Mouse (Mus musculus) forebrain, embryonic 13.5 days (tissue): ENCODE data around the gene Foxo6. TPM values are rescaled to one million over a fixed set of nuclear protein-coding genes. Genes with fewer than 3 reads are reported as not detected.
A peak's percentile ranks its signal among the peaks of the same experiment; 100 is the strongest.

Experiments
- ATAC-seq: fragments of 200-750 bp; cut with Nextera tagmentation; 2 replicates; pipeline ENCODE4 v1.8.0; 2017
- H3K27ac ChIP-seq: fragments of 300-500 bp; sonication (generic); 2 replicates; pipeline ENCODE4 v1.5.1; 2015; ENCODE audit warnings: inconsistent platforms, mild to moderate bottlenecking, moderate library complexity
- H3K27me3 ChIP-seq: fragments of 300-500 bp; sonication (generic); 2 replicates; pipeline ENCODE4 v1.6.1; 2015; ENCODE audit warnings: mild to moderate bottlenecking, inconsistent platforms
- H3K36me3 ChIP-seq: fragments of 300-500 bp; sonication (generic); 2 replicates; pipeline ENCODE4 v1.6.1; 2015; ENCODE audit warnings: mild to moderate bottlenecking, inconsistent platforms; ENCODE audit not compliant: poor library complexity, severe bottlenecking
- H3K4me1 ChIP-seq: fragments of 300-500 bp; sonication (generic); 2 replicates; pipeline ENCODE4 v1.6.1; 2015; ENCODE audit warnings: inconsistent platforms
- H3K4me2 ChIP-seq: fragments of 300-500 bp; sonication (generic); 2 replicates; pipeline ENCODE4 v1.6.1; 2015; ENCODE audit warnings: inconsistent platforms, mild to moderate bottlenecking, moderate library complexity
- H3K4me3 ChIP-seq: fragments of 300-500 bp; sonication (generic); 2 replicates; pipeline ENCODE4 v1.5.1; 2015; ENCODE audit warnings: mild to moderate bottlenecking, inconsistent platforms
- H3K9ac ChIP-seq: fragments of 300-500 bp; sonication (generic); 2 replicates; pipeline ENCODE4 v1.6.1; 2015; ENCODE audit warnings: mild to moderate bottlenecking, inconsistent platforms
- H3K9me3 ChIP-seq: fragments of 300-500 bp; sonication (generic); replicated peaks from 2 replicates; pipeline ENCODE4 v1.6.1; 2016; ENCODE audit warnings: inconsistent platforms
- WGBS: fragments of 180-500 bp; shearing (Covaris S2); methylation state at CpG from one replicate; pipeline ENCODE4 v1.1.7; 2015; 5-methylcytosine and 5-hydroxymethylcytosine counted together
- polyA plus RNA-seq: library from polyadenylated mRNA; unstranded; fragments of >200 nt; fragmentation: Nextera tagmentation; extraction: Ambion mirVana; gene quantifications from 2 replicates; pipeline ENCODE4 v1.2.1, GENCODE M21; 2015

Gene Foxo6
- 3.1 and 3.8 TPM in 2 replicates for polyA plus RNA-seq

DNA sequence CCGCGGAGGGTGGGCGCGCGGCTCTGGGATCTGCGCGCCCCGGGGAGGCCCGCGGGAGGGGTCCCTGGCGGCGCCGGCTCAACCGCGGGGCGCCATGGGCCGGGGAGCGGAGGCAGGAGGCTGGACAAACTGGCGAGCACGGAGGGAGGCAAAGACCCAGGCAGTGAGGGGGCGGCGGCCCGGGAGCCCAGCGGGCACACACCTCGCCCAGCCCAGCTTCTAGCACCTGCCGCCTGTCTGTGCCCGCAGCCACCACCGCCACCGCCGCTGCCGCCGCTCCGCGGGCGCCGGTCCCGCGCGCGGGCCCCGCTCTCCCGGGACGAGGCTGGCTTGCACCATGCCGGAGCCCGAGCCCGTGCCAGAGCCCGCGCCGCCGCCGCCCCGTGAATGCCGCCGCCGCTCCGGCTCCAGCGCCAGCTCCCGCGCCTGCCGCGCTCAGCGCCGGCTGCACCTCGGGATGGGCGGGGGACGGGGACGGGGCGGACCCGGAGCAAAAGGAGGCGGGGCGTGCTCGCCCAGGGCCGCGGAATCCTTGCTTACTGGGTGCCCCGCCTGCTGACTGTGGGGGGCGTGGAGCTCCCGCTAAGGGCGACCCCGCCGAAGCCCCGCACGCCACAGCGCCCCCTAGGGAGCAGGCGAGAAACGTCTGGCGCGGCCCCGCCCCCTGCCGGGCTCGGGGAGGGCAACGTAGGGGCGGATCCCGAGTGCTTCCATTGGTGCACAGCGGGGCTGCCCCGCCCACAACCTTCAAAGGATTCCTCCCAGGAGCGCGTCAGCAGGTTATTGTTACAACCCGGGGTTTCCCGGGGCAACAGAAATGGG lies at the start of gene Foxo6:
Gene Foxo6, minus strand, starts transcription at position 60 of the 822 bp plus-strand sequence.
- peak within 1 kb of the TSS; percentile 92 for H3K4me2 ChIP-seq
- H3K4me1 ChIP-seq = peaks cover 59% of the 10 kb centered on the region
- peak within 1 kb of the TSS; percentile 97 for H3K9ac ChIP-seq
- no peaks in the 10 kb centered on the region for H3K9me3 ChIP-seq
- under 1% methylated on average over 75 of the region's 99 CpGs for WGBS
- H3K36me3 ChIP-seq = no peaks in the 10 kb centered on the region
- ATAC-seq = peak; percentile 82
- H3K27ac ChIP-seq = peak within 1 kb of the TSS; percentile 90
- peaks cover 19% of the 10 kb centered on the region for H3K27me3 ChIP-seq
- peak within 1 kb of the TSS; percentile 91 for H3K4me3 ChIP-seq

DNA sequence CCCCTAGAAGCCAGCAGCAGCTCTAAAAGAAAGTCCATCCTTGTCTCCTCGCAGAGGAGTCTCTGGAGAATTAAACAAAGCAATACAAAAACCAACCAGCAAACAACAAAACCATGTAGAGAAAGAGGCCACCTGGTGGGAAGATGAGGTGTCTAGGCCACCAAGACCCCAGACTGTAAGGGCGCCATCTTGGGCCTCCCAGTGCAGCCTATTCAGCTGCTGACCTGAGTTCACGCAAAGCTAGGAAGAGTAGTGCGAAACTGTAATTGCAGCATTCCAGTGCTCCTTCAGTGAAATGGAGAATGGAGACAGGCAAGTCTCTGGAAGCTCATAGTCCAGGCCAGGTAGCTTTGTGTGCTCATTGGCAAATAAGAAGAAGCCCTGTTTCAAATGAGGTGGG lies 47.2 kb upstream of the Foxo6 start:
- no peaks in the 10 kb centered on the region for H3K9me3 ChIP-seq
- no peak overlapping the region for H3K4me3 ChIP-seq
- 92% methylated on average over 4 of the region's 4 CpGs for WGBS
- no peak overlapping the region for H3K4me2 ChIP-seq
- H3K27ac ChIP-seq = no peak overlapping the region
- H3K9ac ChIP-seq = no peak overlapping the region
- no peaks in the 10 kb centered on the region for H3K27me3 ChIP-seq
- H3K36me3 ChIP-seq = no peaks in the 10 kb centered on the region
- H3K4me1 ChIP-seq = peaks cover 21% of the 10 kb centered on the region
- ATAC-seq = no peak

DNA sequence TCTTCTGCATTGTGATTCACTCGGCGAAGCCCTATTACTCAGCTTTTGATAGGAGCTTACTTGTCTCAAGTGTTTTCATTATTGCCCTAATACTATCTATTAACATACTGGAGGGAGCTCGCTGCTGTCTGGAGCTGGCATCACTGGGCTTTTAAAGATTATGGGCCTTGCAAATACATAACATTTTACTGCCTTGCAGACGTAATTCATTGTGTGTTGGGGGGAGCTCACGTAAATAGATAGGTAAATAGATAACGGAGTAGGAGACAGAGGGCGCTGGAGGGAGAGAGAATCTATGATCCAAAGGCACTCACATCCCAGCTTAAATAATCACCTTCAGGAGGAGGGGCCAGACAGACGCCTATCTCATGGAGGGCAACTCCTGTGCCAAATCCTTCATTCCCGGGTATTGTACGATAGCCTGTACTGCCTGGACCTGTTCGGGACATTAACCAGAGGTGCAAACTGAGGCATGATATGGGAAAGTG lies 45.8 kb upstream of the Foxo6 start:
- no peaks in the 10 kb centered on the region for H3K36me3 ChIP-seq
- ATAC-seq = peak; percentile 84
- H3K27me3 ChIP-seq = no peaks in the 10 kb centered on the region
- H3K9me3 ChIP-seq = no peaks in the 10 kb centered on the region
- peak overlapping the region; percentile 39 for H3K4me2 ChIP-seq
- H3K9ac ChIP-seq = peak overlapping the region; percentile 21; the same call in 1 of the 2 replicates
- H3K27ac ChIP-seq = peak overlapping the region; percentile 88
- H3K4me1 ChIP-seq = peaks cover 21% of the 10 kb centered on the region
- WGBS = 12% methylated on average over 11 of the region's 11 CpGs
- no peak overlapping the region for H3K4me3 ChIP-seq

DNA sequence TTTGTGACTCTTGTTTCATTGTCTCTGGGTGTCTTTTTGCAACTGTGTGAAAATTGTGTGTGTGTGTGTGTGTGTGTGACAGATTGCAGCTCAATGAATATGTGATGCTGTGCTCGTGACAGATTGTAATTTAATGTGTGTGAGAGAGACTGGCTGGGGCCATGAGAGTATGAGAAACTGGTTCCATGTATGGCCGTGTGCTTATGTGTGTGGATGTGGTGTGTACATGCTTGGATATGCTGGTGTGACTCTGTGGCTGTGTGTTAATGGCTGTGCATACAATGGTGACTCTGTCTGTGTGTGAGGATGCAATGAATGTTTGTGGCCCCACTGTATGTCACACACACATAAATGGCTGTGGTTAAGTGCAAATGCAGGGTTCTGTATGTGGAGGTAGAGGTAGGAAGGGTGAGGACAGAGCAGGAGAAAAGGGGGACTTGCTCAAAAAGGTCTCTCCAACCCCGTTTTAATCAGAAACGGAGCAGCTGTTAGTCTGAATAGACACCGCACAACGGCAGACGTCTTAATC lies 45.3 kb upstream of the Foxo6 start:
- no peak overlapping the region; the same call in 1 of the 2 replicates for H3K9ac ChIP-seq
- H3K4me2 ChIP-seq = peak overlapping the region; percentile 39
- no peak overlapping the region for H3K4me3 ChIP-seq
- no peaks in the 10 kb centered on the region for H3K27me3 ChIP-seq
- no peaks in the 10 kb centered on the region for H3K9me3 ChIP-seq
- H3K27ac ChIP-seq = peak overlapping the region; percentile 88
- 15% methylated on average over 7 of the region's 7 CpGs for WGBS
- H3K36me3 ChIP-seq = no peaks in the 10 kb centered on the region
- ATAC-seq = peak; percentile 73
- H3K4me1 ChIP-seq = peaks cover 21% of the 10 kb centered on the region

DNA sequence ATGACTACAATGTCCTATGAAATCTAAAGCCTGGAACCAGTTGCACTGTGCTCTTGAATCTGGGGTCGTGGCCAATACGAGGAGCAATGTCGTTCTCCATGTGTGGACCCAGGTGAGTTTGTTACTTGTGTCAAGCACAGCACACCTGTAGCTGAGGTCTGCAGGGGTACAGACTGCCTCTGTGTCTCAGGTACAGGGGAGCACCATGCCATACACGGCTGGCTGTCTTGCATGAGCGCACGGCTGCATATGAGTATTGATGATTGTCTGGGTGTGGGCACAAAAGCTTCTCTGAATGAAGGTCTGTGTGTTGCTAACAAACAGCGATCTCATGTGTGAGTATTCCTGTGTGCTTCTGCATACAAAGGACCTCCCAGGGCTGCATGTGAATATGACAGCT lies 44.8 kb upstream of the Foxo6 start:
- Histone ChIP-seq H3K27me3 (no peaks in the 10 kb centered on the region), H3K36me3 (no peaks in the 10 kb centered on the region), H3K9ac (no peak overlapping the region), H3K4me3 (no peak overlapping the region), H3K9me3 (no peaks in the 10 kb centered on the region), H3K4me1 (peaks cover 21% of the 10 kb centered on the region), H3K27ac (peak overlapping the region; percentile 88), H3K4me2 (no peak overlapping the region)
- WGBS = 76% methylated on average over 7 of the region's 7 CpGs
- peak; percentile 42; the same call in 1 of the 2 replicates for ATAC-seq

DNA sequence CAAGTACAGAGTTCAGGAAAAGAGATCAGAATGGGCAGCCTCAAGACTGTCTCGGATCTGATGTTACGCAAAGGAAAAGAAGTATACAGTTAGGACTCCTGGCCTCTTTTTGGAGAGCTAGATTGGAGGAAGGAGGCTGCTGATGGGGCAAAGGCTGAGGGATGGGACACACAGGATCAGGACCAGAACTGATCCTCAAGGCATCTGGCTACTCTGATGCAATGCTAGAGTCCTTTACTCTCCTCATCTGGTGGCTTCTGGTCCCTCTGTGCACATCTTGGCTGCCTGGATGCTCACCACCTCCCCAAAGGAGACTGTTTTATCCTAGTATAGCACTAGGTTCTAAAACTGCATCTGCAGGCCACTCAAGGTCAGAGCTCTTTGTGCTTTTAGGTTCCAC lies 44.4 kb upstream of the Foxo6 start:
- peaks cover 23% of the 10 kb centered on the region for H3K4me1 ChIP-seq
- ATAC-seq = no peak
- H3K4me3 ChIP-seq = no peak overlapping the region
- 98% methylated on average over 2 of the region's 2 CpGs for WGBS
- H3K27me3 ChIP-seq = no peaks in the 10 kb centered on the region
- no peaks in the 10 kb centered on the region for H3K9me3 ChIP-seq
- H3K27ac ChIP-seq = no peak overlapping the region
- H3K9ac ChIP-seq = no peak overlapping the region
- no peaks in the 10 kb centered on the region for H3K36me3 ChIP-seq
- H3K4me2 ChIP-seq = no peak overlapping the region

DNA sequence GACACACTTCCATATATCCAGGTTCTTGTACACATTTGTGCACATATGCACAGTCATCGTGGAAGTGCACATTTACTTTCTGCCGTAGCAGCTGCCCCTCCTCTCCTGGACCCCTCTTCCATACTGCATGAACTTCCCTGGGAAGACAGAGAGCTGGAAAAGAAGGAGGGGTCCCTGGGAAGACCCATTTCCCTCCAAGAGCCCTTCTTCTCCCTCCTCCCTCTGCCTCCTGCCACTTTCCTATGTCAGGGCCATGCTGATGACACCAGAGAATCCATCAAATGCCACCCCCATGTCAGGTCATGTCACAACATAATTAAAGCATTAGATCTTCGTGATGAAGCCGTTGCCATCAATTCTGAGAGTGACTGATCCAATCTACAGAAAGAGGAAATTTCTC lies 38.6 kb upstream of the Foxo6 start:
- no peak overlapping the region for H3K9ac ChIP-seq
- no peak overlapping the region for H3K4me3 ChIP-seq
- H3K27ac ChIP-seq = no peak overlapping the region
- no peaks in the 10 kb centered on the region for H3K36me3 ChIP-seq
- H3K4me2 ChIP-seq = no peak overlapping the region
- 78% methylated on average over 4 of the region's 4 CpGs for WGBS
- ATAC-seq = no peak
- peaks cover 6% of the 10 kb centered on the region; the same call in 1 of the 2 replicates for H3K4me1 ChIP-seq
- H3K27me3 ChIP-seq = no peaks in the 10 kb centered on the region
- H3K9me3 ChIP-seq = no peaks in the 10 kb centered on the region

DNA sequence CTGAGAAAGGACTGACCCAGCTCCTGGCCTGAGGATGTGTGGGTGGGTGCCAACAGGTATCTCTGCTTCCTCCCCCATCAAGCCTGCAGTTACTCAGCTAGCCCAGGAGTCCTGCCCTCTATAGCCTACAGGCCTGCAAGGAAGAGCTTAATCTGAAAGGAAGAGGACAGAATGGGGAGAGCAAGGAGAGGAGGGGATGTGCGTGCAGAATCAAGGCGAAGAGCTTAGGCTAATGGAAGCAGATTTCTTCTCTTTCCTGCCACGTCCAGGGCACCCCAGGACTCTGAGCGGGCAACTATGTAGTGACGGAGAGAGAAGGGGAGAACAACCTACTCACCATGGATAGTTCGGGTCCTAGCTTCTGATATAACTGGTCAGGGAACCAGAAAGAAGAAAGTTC lies 37.9 kb upstream of the Foxo6 start:
- Histone ChIP-seq H3K4me1 (peaks cover 6% of the 10 kb centered on the region; the same call in 1 of the 2 replicates), H3K4me2 (no peak overlapping the region), H3K9ac (no peak overlapping the region), H3K27me3 (no peaks in the 10 kb centered on the region), H3K9me3 (no peaks in the 10 kb centered on the region), H3K4me3 (no peak overlapping the region), H3K27ac (no peak overlapping the region), H3K36me3 (no peaks in the 10 kb centered on the region)
- no peak for ATAC-seq
- 80% methylated on average over 5 of the region's 6 CpGs for WGBS

DNA sequence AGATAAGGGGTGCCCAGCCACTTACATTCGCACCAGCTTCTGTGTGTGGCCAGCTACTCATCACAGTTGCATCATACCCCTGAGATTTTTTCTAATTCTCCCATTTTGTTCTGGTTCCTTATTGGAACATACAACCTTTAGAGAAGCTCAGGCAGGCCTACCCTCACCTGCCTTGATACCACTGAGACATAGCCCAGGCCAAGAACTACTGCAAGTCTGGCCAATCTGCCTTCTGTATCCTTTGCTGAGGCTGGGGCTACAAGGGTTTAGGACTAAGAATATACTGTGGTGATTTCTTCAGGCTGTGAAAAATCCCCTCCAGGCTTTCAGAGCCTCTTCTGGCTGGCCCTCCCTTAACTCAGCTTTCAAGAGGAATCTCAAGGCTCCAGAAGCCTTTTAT lies 36.7 kb upstream of the Foxo6 start:
- no peaks in the 10 kb centered on the region for H3K36me3 ChIP-seq
- H3K4me3 ChIP-seq = no peak overlapping the region
- no peak overlapping the region for H3K27ac ChIP-seq
- no peak overlapping the region for H3K4me2 ChIP-seq
- ATAC-seq = no peak
- H3K27me3 ChIP-seq = no peaks in the 10 kb centered on the region
- no peak overlapping the region for H3K9ac ChIP-seq
- no peaks in the 10 kb centered on the region for H3K9me3 ChIP-seq
- 91% methylated on average over 1 of the region's 1 CpGs for WGBS
- peaks cover 6% of the 10 kb centered on the region; the same call in 1 of the 2 replicates for H3K4me1 ChIP-seq

DNA sequence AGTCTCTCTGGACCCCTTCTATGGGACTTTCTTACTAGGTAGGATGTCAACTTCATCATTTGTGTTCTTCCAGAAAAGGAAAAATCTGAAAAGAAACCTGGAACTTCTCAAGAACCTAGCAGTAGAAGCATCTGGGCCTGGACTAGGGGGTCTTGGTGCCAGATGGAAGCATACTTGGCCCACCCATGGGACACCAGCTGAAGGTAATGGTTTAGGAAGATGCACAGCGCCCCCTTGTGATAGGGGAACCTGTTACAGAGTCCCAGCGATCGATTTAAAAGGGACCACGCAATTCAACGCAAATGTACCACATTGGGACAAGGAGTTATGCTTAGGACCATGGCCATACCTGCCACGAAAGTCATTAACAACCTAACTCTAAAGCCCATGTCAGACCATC lies 36.0 kb upstream of the Foxo6 start:
- Histone ChIP-seq H3K4me1 (peaks cover 6% of the 10 kb centered on the region; the same call in 1 of the 2 replicates), H3K4me2 (no peak overlapping the region), H3K4me3 (no peak overlapping the region), H3K9ac (no peak overlapping the region), H3K9me3 (no peaks in the 10 kb centered on the region), H3K27ac (no peak overlapping the region), H3K36me3 (no peaks in the 10 kb centered on the region), H3K27me3 (no peaks in the 10 kb centered on the region)
- 30% methylated on average over 6 of the region's 6 CpGs for WGBS
- ATAC-seq = no peak

DNA sequence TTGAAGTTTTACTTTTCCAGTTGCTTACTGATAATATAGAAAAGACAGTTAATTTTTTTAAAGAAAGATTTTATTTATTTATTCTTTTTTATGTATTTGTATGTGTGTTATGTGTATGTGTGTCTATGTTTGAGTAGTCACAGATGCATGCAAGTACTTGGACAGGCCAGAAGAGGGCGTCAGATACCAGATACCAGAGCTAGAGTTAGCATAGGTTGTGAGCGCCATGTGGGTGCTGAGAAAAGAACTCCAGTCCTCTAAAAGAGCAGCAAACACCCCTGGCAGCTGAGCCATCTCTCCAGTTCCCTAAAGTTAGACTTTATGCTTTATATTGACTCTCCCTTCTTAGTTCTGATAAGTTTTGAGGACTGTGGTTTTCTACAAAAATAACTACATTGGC lies 30.4 kb upstream of the Foxo6 start:
- no peaks in the 10 kb centered on the region for H3K36me3 ChIP-seq
- H3K27ac ChIP-seq = no peak overlapping the region
- no peak overlapping the region for H3K4me3 ChIP-seq
- no peak overlapping the region for H3K9ac ChIP-seq
- ATAC-seq = no peak
- 67% methylated on average over 2 of the region's 2 CpGs for WGBS
- H3K4me2 ChIP-seq = no peak overlapping the region
- no peaks in the 10 kb centered on the region for H3K9me3 ChIP-seq
- H3K4me1 ChIP-seq = peaks cover 9% of the 10 kb centered on the region
- H3K27me3 ChIP-seq = peaks cover 3% of the 10 kb centered on the region; the same call in 1 of the 2 replicates

DNA sequence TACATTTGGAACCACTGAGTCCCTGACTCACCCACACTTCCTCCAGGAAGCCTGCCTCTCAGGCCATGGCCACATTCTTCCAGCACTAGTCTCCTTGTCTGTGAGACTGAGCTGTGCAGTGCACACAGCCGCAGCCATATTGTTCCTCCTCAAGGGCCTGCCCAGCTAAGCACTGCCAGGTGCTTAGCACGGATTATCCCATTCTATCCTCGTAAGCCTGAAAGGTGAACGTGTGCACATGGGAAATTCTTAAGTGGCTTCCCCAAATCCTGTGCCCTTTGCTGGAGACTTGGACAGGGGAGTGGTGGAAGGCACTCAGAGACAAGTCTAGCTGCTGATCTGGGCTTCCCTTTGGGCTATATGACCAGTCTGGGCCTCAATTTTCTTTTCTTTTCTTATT lies 29.6 kb upstream of the Foxo6 start:
- no peak overlapping the region for H3K9ac ChIP-seq
- peaks cover 3% of the 10 kb centered on the region; the same call in 1 of the 2 replicates for H3K27me3 ChIP-seq
- H3K36me3 ChIP-seq = no peaks in the 10 kb centered on the region
- 58% methylated on average over 4 of the region's 4 CpGs for WGBS
- no peaks in the 10 kb centered on the region for H3K9me3 ChIP-seq
- H3K4me3 ChIP-seq = no peak overlapping the region
- H3K4me2 ChIP-seq = no peak overlapping the region
- no peak for ATAC-seq
- H3K4me1 ChIP-seq = peaks cover 9% of the 10 kb centered on the region
- H3K27ac ChIP-seq = no peak overlapping the region
